Mouse (Mus musculus) urinary bladder, postnatal 25 days (tissue): ENCODE measurements around the gene Xbp1.

Experiments used
- DNase-seq: peaks from one replicate; pipeline ENCODE4 v3.0.0; 2022; ENCODE audit warnings: low spot score

The Xbp1 gene

GRCm38 (mm10) chr11:5571856-5572255, 51.4 kb downstream of the Xbp1 start:
- DNase-seq: no peak

DNA sequence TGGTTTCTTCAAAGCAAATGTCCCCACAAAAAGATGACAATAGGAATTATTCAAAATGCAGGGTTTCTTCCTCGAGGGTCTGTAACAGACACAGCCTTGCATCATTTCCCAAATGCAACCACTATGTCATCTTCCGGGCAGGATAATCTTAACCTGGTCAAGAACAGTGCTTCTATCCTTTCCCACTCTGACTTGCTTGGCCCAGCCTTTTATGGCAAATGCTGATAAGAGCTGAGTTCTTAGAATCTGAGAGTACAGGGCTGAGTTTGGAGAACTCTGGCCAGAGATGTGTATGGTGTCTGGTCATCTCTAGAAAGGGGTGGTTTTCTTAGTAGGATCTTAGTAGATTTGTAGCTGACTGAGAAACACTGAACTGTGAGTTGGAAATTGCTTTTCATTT, 53.4 kb downstream of the Xbp1 start:
- no peak for DNase-seq

GRCm38 (mm10) chr11:5575046-5575445, 54.6 kb downstream of the Xbp1 start:
- DNase-seq: no peak
